ENCODE assay signal across 24 mouse cellular contexts in the genomic region with DNA sequence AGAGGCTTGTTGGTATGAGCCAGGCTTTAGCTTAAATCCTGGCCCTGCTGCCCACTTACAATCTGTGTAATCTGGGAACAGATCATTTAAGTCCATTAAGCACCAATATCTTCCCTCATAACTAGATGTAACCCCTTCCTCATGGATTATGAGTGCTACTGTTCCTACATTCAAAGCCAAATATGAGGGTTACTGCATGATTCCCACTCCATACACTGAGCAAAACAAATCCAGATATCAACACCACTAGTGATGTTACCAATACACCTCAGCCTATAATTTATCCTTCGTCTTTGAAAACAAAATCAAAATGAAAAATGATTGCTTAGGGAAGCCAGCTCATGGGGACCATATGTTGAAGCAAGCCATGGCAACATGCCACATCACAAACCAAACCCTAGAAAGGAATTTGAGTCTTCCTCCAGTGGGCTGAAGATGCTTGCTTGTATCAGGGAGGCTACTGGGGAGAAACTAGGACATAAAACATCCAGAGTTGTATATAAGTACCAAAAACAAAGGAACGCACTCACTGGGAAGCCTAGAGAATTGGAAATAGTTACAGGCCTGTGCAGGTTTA.
A peak's percentile ranks its signal among the peaks of the same experiment; 100 is the strongest.
DNase-seq lines count a peak whose midpoint lies in the region; ATAC-seq lines count a peak whose summit lies in the region.
"Had no signal": no experiment of that assay in that cellular context is flagged by ENCODE, and none has a peak within 500 bp of the region (broad histone marks: within the 10 kb centered on the region; RNA-seq: fewer than 3 reads in every experiment).

No protein-coding gene starts in this region.

- H3K4me1 ChIP-seq in hindbrain, embryonic 15.5 days (replicated peaks) = 0 out of 2 replicates have a peak, but pooled peaks cover 3% of the 10 kb centered on the region
- no peaks in the 10 kb centered on the region for H3K4me1 ChIP-seq in hindbrain, embryonic 14.5 days (replicated peaks; ENCODE audit: control insufficient read depth, insufficient read depth, low read length)
- H3K4me1 ChIP-seq in lung, embryonic 15.5 days = peaks cover 12% of the 10 kb centered on the region; the same call in 1 of the 2 replicates
- peaks cover 10% of the 10 kb centered on the region for H3K4me1 ChIP-seq in embryonic facial prominence, embryonic 14.5 days (ENCODE audit: control insufficient read depth, insufficient read depth, low read length)
- H3K4me1 ChIP-seq: forebrain, embryonic 15.5 days; heart, embryonic 13.5 days; intestine, embryonic 15.5 days; liver, embryonic 15.5 days; megakaryocyte, embryonic 14.5 days had no signal

- H3K27ac ChIP-seq in hindbrain, embryonic 15.5 days (replicated peaks) = 0 out of 2 replicates have a peak overlapping the region, but pooled peaks have one; percentile 21
- H3K27ac ChIP-seq in hindbrain, embryonic 14.5 days = no peak overlapping the region
- H3K27ac ChIP-seq in lung, embryonic 15.5 days = peak overlapping the region; percentile 85
- no peak overlapping the region for H3K27ac ChIP-seq in embryonic facial prominence, embryonic 14.5 days (replicated peaks; ENCODE audit: low read depth, low read length)
- H3K27ac ChIP-seq: forebrain, embryonic 10.5 days; forebrain, embryonic 15.5 days; heart, embryonic 13.5 days; hindbrain, postnatal 0 days; intestine, embryonic 15.5 days; liver, embryonic 15.5 days had no signal

- no peak overlapping the region for H3K4me3 ChIP-seq in hindbrain, embryonic 15.5 days
- no peak overlapping the region for H3K4me3 ChIP-seq in hindbrain, embryonic 14.5 days (replicated peaks; ENCODE audit: low read length)
- no peak overlapping the region for H3K4me3 ChIP-seq in lung, embryonic 15.5 days
- no peak overlapping the region for H3K4me3 ChIP-seq in embryonic facial prominence, embryonic 14.5 days (ENCODE audit: low read depth, low read length)
- H3K4me3 ChIP-seq: forebrain, embryonic 10.5 days; forebrain, embryonic 15.5 days; heart, embryonic 13.5 days; intestine, embryonic 15.5 days; liver, embryonic 15.5 days; megakaryocyte, embryonic 14.5 days had no signal

- peaks cover 6% of the 10 kb centered on the region; the same call in 1 of the 2 replicates for H3K27me3 ChIP-seq in hindbrain, embryonic 15.5 days
- H3K27me3 ChIP-seq in hindbrain, embryonic 14.5 days (ENCODE audit: control insufficient read depth, insufficient read depth, low read length) = 0 out of 2 replicates have a peak, but pooled peaks cover 9% of the 10 kb centered on the region
- H3K27me3 ChIP-seq in lung, embryonic 15.5 days = no peaks in the 10 kb centered on the region
- no peaks in the 10 kb centered on the region for H3K27me3 ChIP-seq in embryonic facial prominence, embryonic 14.5 days (replicated peaks; ENCODE audit: control insufficient read depth, insufficient read depth, low read length)
- H3K27me3 ChIP-seq: heart, embryonic 13.5 days; intestine, embryonic 15.5 days; liver, embryonic 15.5 days; megakaryocyte, embryonic 14.5 days had no signal

- DNase-seq in hindbrain, embryonic 14.5 days (ENCODE audit: low spot score) = no peak
- no peak for DNase-seq in lung, postnatal 36 days
- peak; percentile 78 for DNase-seq in 3T3-L1 (ENCODE audit: low read depth, low spot score)
- peak; percentile 30 for DNase-seq in embryonic facial prominence, embryonic 14.5 days (ENCODE audit: low spot score)
- DNase-seq in cerebellum, adult 11-12 months = no peak
- no peak for DNase-seq in right cerebral cortex, postnatal 4 days
- DNase-seq: adrenal gland, postnatal 25 days; cerebellum, adult 18-20 months; cerebellum, postnatal 10 days; gastrocnemius, postnatal 36 days; layer of hippocampus, postnatal 36 days; midbrain, embryonic 14.5 days; right cerebral cortex, postnatal 14 days; thymus, adult 2 months; thymus, postnatal 36 days had no signal

- H3K36me3 ChIP-seq in hindbrain, embryonic 15.5 days = no peaks in the 10 kb centered on the region
- no peaks in the 10 kb centered on the region for H3K36me3 ChIP-seq in hindbrain, embryonic 14.5 days (replicated peaks; ENCODE audit: control insufficient read depth, insufficient read depth)
- H3K36me3 ChIP-seq in lung, embryonic 15.5 days = no peaks in the 10 kb centered on the region
- no peaks in the 10 kb centered on the region for H3K36me3 ChIP-seq in embryonic facial prominence, embryonic 14.5 days (ENCODE audit: control insufficient read depth, insufficient read depth, low read length)
- H3K36me3 ChIP-seq: forebrain, embryonic 10.5 days; forebrain, embryonic 15.5 days; heart, embryonic 13.5 days; intestine, embryonic 15.5 days; liver, embryonic 15.5 days had no signal

- H3K4me2 ChIP-seq in hindbrain, embryonic 15.5 days = no peak overlapping the region
- no peak overlapping the region for H3K4me2 ChIP-seq in hindbrain, embryonic 14.5 days (replicated peaks)
- no peak overlapping the region for H3K4me2 ChIP-seq in lung, embryonic 15.5 days
- no peak overlapping the region for H3K4me2 ChIP-seq in embryonic facial prominence, embryonic 14.5 days (ENCODE audit: low read depth, low read length)
- H3K4me2 ChIP-seq: forebrain, embryonic 15.5 days; heart, embryonic 13.5 days; intestine, embryonic 15.5 days; liver, embryonic 15.5 days had no signal

- H3K9ac ChIP-seq in hindbrain, embryonic 15.5 days = no peak overlapping the region
- no peak overlapping the region for H3K9ac ChIP-seq in hindbrain, embryonic 14.5 days
- no peak overlapping the region for H3K9ac ChIP-seq in lung, embryonic 15.5 days
- no peak overlapping the region for H3K9ac ChIP-seq in embryonic facial prominence, embryonic 14.5 days (ENCODE audit: low read depth, low read length)
- H3K9ac ChIP-seq: forebrain, embryonic 15.5 days; heart, embryonic 13.5 days; intestine, embryonic 15.5 days; liver, embryonic 15.5 days had no signal

- no peaks in the 10 kb centered on the region for H3K9me3 ChIP-seq in hindbrain, embryonic 15.5 days
- H3K9me3 ChIP-seq in hindbrain, embryonic 14.5 days (ENCODE audit: control insufficient read depth, low read length) = no peaks in the 10 kb centered on the region
- no peaks in the 10 kb centered on the region for H3K9me3 ChIP-seq in lung, embryonic 15.5 days
- H3K9me3 ChIP-seq in embryonic facial prominence, embryonic 14.5 days (ENCODE audit: control insufficient read depth, low read length) = no peaks in the 10 kb centered on the region
- H3K9me3 ChIP-seq: forebrain, embryonic 10.5 days; forebrain, embryonic 15.5 days; heart, embryonic 13.5 days; intestine, embryonic 15.5 days; liver, embryonic 15.5 days; megakaryocyte, embryonic 14.5 days had no signal

- no peak for ATAC-seq in hindbrain, embryonic 15.5 days (ENCODE audit: low FRiP score, low read depth)
- no peak for ATAC-seq in hindbrain, embryonic 14.5 days (ENCODE audit: low FRiP score)
- peak; percentile 64 for ATAC-seq in lung, embryonic 15.5 days (ENCODE audit: borderline replicate concordance, extremely low read depth, low FRiP score, low TSS enrichment)
- ATAC-seq in embryonic facial prominence, embryonic 14.5 days (ENCODE audit: low read depth) = no peak
- ATAC-seq: forebrain, embryonic 15.5 days; hindbrain, postnatal 0 days; intestine, embryonic 15.5 days had no signal

- WGBS in hindbrain, embryonic 15.5 days = 88% methylated on average over 2 of the region's 2 CpGs
- WGBS in hindbrain, embryonic 14.5 days = 91% methylated on average over 2 of the region's 2 CpGs
- 68% methylated on average over 2 of the region's 2 CpGs for WGBS in lung, embryonic 15.5 days
- WGBS in embryonic facial prominence, embryonic 14.5 days = 73% methylated on average over 2 of the region's 2 CpGs

Comparison
In these comparisons a context has a peak if more than half of its experiments do, and no peak if none do; other contexts are left out.
1. H3K27ac ChIP-seq: peak in hindbrain, embryonic 15.5 days (single experiment) and lung, embryonic 15.5 days (single experiment); none in hindbrain, embryonic 14.5 days (single experiment) and embryonic facial prominence, embryonic 14.5 days (single experiment).
2. DNase-seq: peak in 3T3-L1 (single experiment) and embryonic facial prominence, embryonic 14.5 days (single experiment); none in hindbrain, embryonic 14.5 days (single experiment), lung, postnatal 36 days (single experiment), cerebellum, adult 11-12 months (single experiment) and right cerebral cortex, postnatal 4 days (single experiment).